Mouse (Mus musculus): ENCODE measurements around the gene Lama2.
"Not testable (repeated sequence)": the region's sequence is repeated elsewhere in the genome, so short reads cannot be mapped to it uniquely, and the experiment has no call there.

Lama2 gene

GRCm38 (mm10) chr10:27007364-27007763, 612.2 kb downstream of the Lama2 start:
- no peak for DNase-seq (ENCODE audit: low spot score)

DNA sequence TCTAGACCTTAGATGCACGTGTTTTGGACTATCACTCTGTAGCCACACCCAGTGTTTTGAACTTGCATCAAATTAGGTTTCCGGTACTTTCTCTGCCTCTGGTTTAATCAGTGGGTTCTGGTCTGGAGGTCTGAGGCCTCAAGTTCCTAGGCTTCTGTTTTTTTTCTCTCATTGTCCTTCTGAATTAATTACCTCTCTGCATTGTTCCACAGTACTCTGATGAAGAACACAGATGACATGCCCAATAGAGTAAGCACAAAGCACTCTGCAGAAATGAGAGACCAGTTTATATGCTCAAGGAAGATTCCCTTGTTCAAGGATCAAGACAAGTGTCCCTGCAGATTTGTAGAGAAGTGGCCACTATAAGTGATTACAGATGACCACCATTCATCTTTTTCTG, 613.8 kb downstream of the Lama2 start:
- DNase-seq (ENCODE audit: low spot score): no peak

GRCm38 (mm10) chr10:27001554-27002178, 617.9 kb downstream of the Lama2 start:
- DNase-seq (ENCODE audit: low spot score): no peak

- no peak for DNase-seq (ENCODE audit: low spot score)
Observed at GRCm38 (mm10) chr10:26996684-26997083, 622.9 kb downstream of the Lama2 start.

DNA sequence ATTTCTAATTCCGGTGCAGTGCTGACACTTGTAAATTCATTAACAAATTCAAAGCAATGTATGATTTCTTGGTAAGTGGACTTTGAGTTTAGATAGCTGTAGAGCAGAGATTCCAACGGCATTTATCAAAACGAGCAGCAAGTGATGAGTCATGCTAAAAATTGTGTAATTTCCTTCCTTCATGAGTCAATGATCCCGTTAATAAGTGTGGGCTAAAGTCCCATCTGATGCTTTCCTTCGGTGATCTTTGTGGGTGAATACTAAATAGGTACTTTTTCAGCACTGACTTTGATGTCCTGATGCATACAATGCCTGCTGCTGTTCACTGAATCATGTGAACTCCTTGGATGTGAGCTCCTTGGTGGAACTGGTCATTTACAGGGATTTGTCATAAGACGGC, 623.6 kb downstream of the Lama2 start:
- no peak for DNase-seq (ENCODE audit: low spot score)

GRCm38 (mm10) chr10:26995182-26995975, 624.2 kb downstream of the Lama2 start:
- DNase-seq (ENCODE audit: low spot score): peak; percentile 51

- no peak for DNase-seq (ENCODE audit: low spot score)
Observed at GRCm38 (mm10) chr10:26993971-26994761, 625.4 kb downstream of the Lama2 start.

GRCm38 (mm10) chr10:26985451-26985850, 634.1 kb downstream of the Lama2 start:
- DNase-seq (ENCODE audit: low spot score): no peak

GRCm38 (mm10) chr10:26984082-26984481, 635.5 kb downstream of the Lama2 start:
- DNase-seq (ENCODE audit: low spot score): not testable (repeated sequence)

GRCm38 (mm10) chr10:26983583-26983982, 636.0 kb downstream of the Lama2 start:
- no peak for DNase-seq (ENCODE audit: low spot score)

- no peak for DNase-seq (ENCODE audit: low spot score)
Observed at GRCm38 (mm10) chr10:26982621-26983020, 636.9 kb downstream of the Lama2 start.

DNA sequence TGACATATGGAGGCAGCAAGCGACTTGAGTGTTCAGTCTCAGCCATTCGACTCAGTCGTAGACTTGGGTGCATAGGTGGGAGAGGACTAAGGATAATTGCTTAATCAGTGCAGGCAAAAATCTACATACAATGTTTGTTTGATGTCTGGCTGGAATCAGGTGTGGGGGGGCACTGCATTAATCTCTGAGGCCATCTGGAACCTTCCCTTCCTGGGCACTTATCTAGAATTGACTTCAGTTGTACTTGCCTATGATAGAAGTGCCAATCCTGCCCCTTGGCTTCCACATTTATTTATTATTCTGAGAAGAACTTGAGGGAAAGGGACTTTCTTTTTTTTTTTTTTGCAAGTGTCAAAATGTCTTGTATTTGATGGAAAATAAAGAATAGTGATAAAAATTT, 644.2 kb downstream of the Lama2 start:
- DNase-seq (ENCODE audit: low spot score): no peak

DNA sequence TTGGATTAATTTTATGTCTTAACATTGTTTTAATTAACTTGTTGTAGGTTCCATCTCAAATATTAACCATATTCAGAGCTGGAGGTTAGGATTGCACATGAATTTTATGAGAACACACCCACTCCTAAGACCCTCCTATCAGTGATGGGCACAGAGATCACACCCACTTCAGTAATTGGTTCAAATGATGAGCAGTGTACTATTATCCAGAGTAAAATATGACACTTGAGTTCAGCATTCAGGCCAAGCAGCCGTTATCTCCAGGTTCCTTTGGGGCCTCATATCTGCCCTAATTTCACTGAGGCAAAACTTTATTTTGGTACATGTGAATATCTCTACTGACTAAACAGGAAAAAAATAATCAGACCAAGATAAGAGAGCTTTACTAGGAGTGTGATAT, 645.3 kb downstream of the Lama2 start:
- DNase-seq (ENCODE audit: low spot score): no peak

DNA sequence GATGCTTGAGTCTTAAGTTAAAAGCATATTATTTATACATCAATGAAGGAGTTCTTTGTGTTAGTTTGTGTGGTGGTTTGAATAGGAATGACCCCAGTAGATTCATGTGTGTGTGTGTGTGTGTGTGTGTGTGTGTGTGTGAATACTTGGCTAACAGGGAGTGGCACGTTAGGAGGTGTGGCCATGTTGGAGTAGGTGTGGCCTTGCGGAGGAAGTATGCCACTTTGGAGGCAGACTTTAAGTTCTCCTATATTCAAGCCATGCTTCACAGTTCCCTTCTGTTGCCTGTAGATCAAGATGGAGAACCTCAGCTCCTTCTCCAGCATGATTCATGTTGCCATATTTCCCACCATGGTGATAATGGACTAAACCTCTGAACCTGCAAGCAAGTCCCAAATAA, 646.0 kb downstream of the Lama2 start:
- no peak for DNase-seq (ENCODE audit: low spot score)

GRCm38 (mm10) chr10:26958513-26958912, 661.0 kb downstream of the Lama2 start:
- no peak for DNase-seq (ENCODE audit: low spot score)

GRCm38 (mm10) chr10:26950448-26950847, 669.1 kb downstream of the Lama2 start:
- DNase-seq (ENCODE audit: low spot score): no peak

DNA sequence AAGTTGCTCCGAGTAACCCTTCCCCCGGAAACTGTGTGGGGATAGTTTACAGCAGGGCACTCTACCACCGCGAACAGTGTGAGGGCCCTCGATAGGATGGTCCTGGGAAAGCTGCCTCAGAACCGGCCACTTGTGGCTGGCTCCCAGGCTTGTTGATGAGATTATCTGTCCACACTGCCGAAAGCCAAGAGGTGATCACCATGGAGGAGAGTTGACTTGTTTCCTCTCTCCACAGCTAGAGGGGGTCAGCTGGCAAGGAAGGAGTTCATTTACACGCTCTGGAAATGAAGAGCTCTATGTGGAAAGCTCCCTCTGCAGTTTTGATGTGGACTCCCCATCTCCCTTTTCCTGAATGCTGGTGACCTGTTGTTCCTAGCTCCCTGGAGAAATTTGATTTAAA, 669.9 kb downstream of the Lama2 start:
- no peak for DNase-seq (ENCODE audit: low spot score)

DNA sequence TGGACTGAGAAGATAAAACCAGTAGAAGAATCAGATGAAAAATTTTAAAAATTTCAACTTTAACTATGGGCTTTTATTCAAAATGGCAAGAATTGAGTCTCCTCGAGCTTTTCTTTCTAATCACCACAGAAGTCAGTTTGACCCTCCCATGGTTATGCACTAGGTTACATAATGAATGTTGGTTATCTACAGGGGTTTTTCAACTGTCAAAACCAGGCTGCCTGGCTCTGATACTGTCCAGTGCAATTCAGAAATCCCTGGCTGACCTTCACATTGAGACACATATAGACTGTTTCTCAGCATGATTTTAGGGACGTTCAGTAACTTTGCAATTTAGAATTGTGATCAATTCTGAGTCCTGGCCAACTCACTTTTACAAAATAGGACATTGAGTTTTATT, 671.2 kb downstream of the Lama2 start:
- DNase-seq (ENCODE audit: low spot score): no peak

GRCm38 (mm10) chr10:26939549-26939948, 680.0 kb downstream of the Lama2 start:
- no peak for DNase-seq (ENCODE audit: low spot score)

GRCm38 (mm10) chr10:26938464-26938863, 681.1 kb downstream of the Lama2 start:
- not testable (repeated sequence) for DNase-seq (ENCODE audit: low spot score)

DNA sequence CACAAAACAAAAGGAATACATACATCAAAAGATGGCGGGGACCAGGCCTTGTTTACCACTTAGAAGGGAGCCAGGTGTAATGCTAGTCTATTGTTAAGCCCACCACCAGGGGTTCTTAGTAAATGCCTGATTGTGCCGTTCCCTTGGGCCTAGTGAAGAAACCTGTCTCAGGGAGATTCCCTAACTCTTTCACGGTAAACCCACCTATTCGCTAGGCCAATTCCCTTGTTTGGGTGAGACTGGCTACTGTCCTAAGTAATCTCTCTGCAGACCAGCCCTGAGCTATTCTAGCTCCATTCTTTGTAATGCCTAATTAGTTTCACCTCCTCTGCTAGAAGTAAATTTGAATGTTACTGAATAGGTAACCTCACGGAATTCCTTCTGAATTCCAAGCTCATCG, 683.5 kb downstream of the Lama2 start:
- not testable (repeated sequence) for DNase-seq (ENCODE audit: low spot score)

All from urinary bladder, postnatal 25 days (tissue).